Mouse (Mus musculus): Measurements from ENCODE around the gene Vmn1r184.
"Not testable (repeated sequence)": the region's sequence is repeated elsewhere in the genome, so short reads cannot be mapped to it uniquely, and the experiment has no call there.

Vmn1r184 gene

DNA sequence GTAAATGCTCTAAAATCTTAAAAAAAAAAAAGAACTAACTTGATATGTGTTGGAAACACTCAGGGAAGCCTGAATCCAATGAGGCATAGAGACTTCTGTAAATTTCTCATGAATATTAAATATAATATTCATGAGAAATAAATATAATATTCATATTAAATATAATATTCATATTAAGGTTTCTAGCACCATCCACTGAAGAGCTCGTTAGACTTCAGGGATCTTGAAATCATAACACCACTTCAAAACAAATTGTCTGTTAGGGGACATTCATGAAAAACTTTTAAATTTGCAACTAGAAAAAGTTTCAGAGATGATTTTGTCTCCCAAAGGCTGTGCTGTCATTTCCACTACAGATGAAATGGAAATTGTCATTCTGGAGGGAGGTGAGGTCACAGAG, at the start of gene Vmn1r184:
TSS of gene Vmn1r184 (plus strand) at position 301 of the 400 bp plus-strand sequence.
- not testable (repeated sequence) for DNase-seq

DNA sequence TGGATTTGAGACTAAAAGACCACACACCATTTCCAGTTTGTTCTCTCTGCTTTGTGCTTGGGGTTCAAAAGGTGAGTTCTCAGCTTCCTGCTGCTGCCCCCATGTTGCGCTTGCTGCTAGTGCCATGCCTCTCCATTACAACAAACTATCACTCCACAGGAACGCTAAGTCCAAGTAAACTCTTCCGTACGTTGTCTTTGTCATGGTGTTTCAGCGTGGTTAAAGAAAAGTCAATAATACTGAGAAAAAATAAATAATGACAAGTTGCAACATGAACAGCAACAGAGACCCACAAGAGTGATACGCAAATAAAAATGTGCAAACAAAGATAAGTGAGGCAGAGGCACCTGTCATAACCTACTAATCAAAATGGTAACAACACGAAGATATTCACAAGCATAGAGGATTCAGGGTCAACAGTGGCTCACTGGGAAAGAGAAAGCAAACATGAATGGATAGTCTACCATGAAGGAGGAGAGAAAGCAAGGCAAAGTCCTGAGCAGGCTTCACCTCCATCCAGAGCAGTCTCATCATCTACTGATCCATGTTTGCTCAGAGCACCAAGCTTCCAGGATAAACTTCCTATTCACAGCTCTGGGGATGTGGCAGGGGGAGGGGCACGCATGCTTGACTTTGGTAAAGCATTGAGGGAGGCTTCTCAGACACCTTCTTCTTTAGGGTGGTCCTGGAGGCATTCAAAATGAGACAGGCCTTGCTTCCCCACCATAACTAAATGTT, 43.5 kb downstream of the Vmn1r184 start:
- DNase-seq: not testable (repeated sequence)

DNA sequence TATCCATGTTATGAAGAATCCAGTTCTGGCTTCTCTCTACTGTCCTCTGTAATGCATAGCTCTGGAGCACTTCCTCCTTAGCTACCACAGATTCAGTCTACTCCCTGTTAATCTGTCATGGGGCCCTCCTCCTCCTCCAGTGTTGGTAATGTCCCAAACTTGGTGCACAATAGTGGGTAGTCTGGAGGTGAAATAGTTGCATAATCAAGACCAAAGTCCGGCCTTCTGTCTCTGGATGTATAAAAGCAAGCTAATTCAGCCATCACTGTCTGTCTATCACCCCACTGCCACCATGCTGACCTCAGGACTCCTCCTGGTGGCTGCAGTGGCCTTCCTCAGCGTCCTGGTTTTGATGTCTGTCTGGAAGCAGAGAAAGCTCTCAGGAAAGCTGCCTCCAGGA, 46.8 kb downstream of the Vmn1r184 start, which contains the start of gene Cyp2a4:
TSS of gene Cyp2a4 (plus strand) at position 244 of the 400 bp plus-strand sequence.
- DNase-seq: not testable (repeated sequence)

DNA sequence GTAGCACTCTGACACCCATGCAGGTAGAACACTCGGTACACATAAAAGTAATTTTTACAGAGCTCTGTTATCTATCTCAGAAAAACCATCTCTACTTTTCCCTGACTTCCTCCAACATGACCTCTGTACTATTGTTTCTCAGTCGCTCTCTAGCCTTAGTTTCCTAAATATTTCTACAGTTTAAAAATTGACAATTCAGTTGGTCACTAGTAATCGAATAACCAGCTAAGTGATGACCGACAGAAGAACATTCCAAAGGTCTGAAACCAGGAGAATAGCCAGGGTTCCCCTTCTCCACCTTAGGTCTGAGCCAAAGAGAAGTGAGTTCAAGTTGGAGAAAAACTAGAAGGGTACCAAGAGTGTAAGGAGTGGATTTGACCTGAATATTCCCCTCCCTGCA, 51.7 kb downstream of the Vmn1r184 start:
- not testable (repeated sequence) for DNase-seq

DNA sequence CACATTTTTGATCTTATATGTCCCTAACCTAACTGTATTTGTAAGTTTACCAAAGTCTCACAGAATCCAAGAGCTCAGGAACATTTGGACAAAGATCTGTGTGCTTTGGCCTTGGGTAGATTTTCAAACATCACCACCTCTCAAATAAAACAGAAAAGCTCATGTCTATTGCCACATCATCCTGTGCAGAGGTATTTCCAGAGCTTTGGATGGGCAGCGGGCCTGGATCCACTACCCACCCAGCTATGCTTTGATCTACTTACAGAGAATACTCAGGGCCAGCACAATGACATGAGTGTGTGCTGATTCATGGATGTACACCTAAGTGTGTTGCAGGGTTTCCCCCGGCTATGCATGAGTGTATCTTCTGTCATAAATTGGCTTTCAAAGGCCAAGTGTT, 55.1 kb downstream of the Vmn1r184 start:
- not testable (repeated sequence) for DNase-seq

DNA sequence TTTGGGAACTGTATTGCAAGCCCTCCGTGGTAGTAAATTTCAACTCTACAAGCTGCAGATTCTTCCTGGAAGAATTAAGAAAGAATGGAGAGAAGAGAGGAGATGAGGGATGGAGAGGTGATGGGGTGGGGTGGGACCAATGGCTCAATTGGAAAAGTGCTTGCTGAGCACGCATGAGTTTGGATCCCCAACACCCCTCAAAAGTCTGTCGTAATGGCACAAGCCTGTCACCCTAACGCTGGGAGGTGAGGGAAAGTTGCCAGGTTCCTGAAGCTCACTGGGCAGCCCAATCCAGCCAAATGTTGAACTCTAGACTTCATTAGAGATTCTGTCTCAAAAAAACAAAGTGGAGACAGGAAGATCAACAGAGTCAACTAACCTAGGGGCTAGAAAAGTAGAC, 55.7 kb downstream of the Vmn1r184 start:
- DNase-seq: not testable (repeated sequence)
